Mouse (Mus musculus): ENCODE measurements at regions not wholly inside any gene's neighbourhood (a gene's known extent, or its start where the extent isn't known, plus 50 kb on each side); places are given as distances from the start of the nearest gene placed in this dataset.

DNA sequence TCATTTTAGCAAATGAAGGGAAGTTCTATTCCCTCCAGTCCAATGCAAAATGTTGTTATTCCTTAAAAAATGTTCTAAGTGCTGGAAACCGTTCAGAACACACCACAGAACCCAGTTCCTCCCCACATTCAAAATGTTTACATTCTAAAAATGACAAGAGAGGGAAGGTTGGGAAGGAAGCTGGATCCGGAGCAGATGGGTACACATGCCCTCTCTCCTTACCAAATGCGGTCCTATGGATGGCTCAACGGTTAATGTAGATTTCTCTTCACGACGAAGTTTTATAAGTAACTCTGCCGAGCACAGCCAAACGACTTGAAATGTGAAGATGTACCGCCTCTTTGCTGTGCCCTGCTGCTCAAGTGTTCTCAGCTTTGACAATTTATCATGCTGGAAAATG, 88.3 kb downstream of the Cetn3 start:
- TF ChIP-seq POLR2A (IDR thresholded peaks at IDR 0.05; ENCODE audit: low read depth, low read length) = no peak
- TF ChIP-seq CTCF (conservative IDR thresholded peaks at IDR 0.05; ENCODE audit: insufficient read depth, insufficient read length, low read depth, low read length) = no peak

Measured in kidney, adult 2 months (tissue).